Mouse (Mus musculus) testis, adult 2 months (tissue): Measurements from ENCODE around the gene Eif4e1b. TPM values are rescaled to one million over a fixed set of nuclear protein-coding genes. Genes with fewer than 3 reads are reported as not detected.

Source experiments
- H3K27ac ChIP-seq: fragments of 200-500 bp; 2 replicates; pipeline ENCODE4 v1.5.1; 2012; ENCODE audit warnings: low read depth, low read length; ENCODE audit not compliant: control insufficient read depth, insufficient read depth
- H3K27me3 ChIP-seq: fragments of 200-500 bp; 2 replicates; pipeline ENCODE4 v1.6.1; 2012; ENCODE audit warnings: mild to moderate bottlenecking, low read length, moderate library complexity; ENCODE audit not compliant: control insufficient read depth, insufficient read depth
- H3K36me3 ChIP-seq: fragments of 200-500 bp; 2 replicates; pipeline ENCODE4 v1.6.1; 2012; ENCODE audit warnings: mild to moderate bottlenecking, low read length; ENCODE audit not compliant: control insufficient read depth, insufficient read depth
- H3K4me1 ChIP-seq: fragments of 200-500 bp; 2 replicates; pipeline ENCODE4 v1.6.1; 2012; ENCODE audit warnings: low read length; ENCODE audit not compliant: control insufficient read depth, insufficient read depth
- H3K4me3 ChIP-seq: fragments of 200-500 bp; 2 replicates; pipeline ENCODE4 v1.5.1; 2012; ENCODE audit warnings: low read depth, mild to moderate bottlenecking, low read length, moderate library complexity, mixed read lengths; ENCODE audit not compliant: control insufficient read depth
- CTCF ChIP-seq: fragments of 200-500 bp; IDR thresholded peaks from 2 replicates; pipeline ENCODE4 v1.5.1; 2012; ENCODE audit warnings: low read depth, mild to moderate bottlenecking, inconsistent platforms, low read length, moderate library complexity; ENCODE audit not compliant: control insufficient read depth, insufficient read depth, insufficient replicate concordance
- POLR2A ChIP-seq: fragments of 200-500 bp; IDR thresholded peaks from 2 replicates; pipeline ENCODE4 v1.6.1; 2012; ENCODE audit warnings: low read depth, mild to moderate bottlenecking, inconsistent platforms, low read length, moderate library complexity; ENCODE audit not compliant: control insufficient read depth
- polyA plus RNA-seq: library from polyadenylated mRNA; depleted of rRNA; stranded (reverse); fragments of >200 nt; gene quantifications from 2 replicates; pipeline ENCODE4 v1.2.3, GENCODE M21; 2012; rRNA removed

The Eif4e1b gene
- 0.43 and 0.51 TPM in 2 replicates for polyA plus RNA-seq

DNA sequence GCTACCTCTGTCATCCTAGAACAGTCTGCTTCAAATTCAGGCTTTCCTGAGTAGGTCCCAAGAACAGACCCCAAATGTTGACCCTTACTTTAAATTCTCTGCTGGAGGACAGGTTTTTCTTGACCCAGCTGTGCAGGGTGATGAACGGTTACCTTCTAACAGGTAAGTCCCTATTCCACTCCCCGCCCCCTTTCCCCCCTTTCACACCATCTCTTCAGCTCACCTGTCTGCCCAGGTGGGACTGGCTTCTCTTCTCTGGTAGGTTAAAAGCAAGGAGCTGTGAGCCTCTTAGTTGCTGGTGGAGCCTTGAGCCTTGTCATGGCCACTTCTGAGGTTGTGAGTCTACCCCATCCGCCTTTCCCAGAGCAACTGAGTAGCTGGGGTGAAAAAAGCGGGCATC, at the start of gene Eif4e1b:
TSS of gene Eif4e1b (plus strand) at position 301 of the 400 bp plus-strand sequence.
- no peak for TF ChIP-seq POLR2A
- TF ChIP-seq CTCF = no peak
- Histone ChIP-seq H3K27me3 (no peaks in the 10 kb centered on the region), H3K36me3 (no peaks in the 10 kb centered on the region), H3K27ac (no peak within 1 kb of the TSS), H3K4me1 (peaks cover 3% of the 10 kb centered on the region; the same call in 1 of the 2 replicates), H3K4me3 (no peak within 1 kb of the TSS)

DNA sequence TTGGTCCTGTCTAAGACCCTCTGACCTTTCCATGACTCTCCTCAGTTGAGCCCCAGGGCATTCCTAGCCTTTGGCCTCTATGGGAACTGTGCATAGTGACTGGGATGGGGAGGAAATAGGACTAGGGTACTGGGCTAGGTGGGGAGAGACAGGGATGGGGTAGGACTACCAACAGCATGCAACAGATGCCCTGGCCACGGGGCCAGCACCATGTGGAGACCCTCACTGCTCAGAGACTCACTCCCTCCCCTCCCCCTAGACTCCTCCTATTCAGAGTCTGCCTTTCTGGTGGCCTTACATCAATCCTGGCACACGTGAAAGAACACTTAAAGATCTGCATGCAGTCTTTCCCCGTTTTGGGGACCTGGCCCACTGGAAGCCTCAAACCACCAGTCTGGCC, 46.9 kb upstream of the Eif4e1b start:
- peaks cover 13% of the 10 kb centered on the region for H3K4me1 ChIP-seq
- H3K27ac ChIP-seq = no peak overlapping the region
- no peak for TF ChIP-seq CTCF
- TF ChIP-seq POLR2A = no peak
- H3K27me3 ChIP-seq = no peaks in the 10 kb centered on the region
- H3K4me3 ChIP-seq = no peak overlapping the region
- H3K36me3 ChIP-seq = no peaks in the 10 kb centered on the region

DNA sequence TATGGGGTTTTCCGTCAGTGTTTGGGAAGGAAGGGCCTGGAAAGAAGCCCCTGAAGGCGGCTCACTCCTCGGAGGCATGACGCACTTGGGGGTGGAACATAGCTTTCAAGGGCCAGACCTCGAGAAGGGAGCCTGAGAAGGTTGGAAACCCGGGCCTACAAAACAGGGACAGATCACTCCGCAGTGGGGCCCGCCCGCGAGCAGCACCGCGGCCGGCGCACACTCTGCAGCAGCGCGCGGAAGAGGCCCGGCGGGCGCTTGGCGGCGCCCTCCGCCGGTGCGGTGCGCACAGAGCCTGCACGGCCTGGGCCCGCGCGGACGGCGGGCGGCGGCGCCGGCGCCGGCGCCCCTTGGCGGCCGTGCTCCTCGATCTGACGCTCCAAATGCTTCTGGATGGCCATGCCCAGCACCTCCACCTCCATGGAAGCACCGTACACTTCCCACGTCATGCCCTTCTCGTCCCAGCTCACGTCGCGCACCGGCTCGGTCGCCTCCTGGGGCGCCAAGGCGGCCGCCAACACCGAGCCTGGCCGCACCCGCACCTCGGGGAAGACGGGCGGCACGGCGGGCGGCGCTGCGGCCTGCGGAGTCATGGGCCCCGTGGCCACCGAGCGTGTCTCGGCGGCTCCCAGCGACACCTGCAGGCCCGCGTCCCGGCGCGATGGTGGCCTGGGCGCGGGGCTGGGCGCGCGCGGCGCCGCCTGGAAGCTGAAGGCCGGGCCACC, 46.1 kb upstream of the Eif4e1b start:
- no peak overlapping the region for H3K27ac ChIP-seq
- TF ChIP-seq POLR2A (no peak), CTCF (no peak)
- H3K36me3 ChIP-seq = no peaks in the 10 kb centered on the region
- peaks cover 13% of the 10 kb centered on the region for H3K4me1 ChIP-seq
- H3K27me3 ChIP-seq = no peaks in the 10 kb centered on the region
- H3K4me3 ChIP-seq = peak overlapping the region; percentile 71

DNA sequence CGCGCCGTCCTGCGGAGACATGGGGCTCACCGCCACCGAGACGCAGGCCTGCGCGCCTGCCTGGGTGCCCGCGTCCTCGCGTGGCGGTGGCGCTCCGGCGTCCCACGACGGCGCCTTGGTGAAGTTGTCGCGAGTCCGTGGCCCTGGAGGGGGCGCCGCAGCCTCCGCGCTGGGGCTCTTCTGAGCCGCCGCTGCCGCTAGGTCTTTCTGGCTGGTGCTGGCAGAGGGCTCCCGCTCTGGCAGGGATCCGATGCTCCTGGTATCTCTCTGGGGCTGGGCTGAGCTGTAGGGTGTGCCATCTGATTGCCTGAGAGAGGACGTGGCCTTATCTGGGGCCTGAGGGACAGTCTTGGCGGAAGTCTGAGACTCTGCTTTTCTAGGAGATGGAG, 45.6 kb upstream of the Eif4e1b start:
- H3K36me3 ChIP-seq = no peaks in the 10 kb centered on the region
- TF ChIP-seq CTCF = no peak
- TF ChIP-seq POLR2A = no peak
- no peak overlapping the region for H3K27ac ChIP-seq
- peaks cover 13% of the 10 kb centered on the region for H3K4me1 ChIP-seq
- no peak overlapping the region; the same call in 1 of the 2 replicates for H3K4me3 ChIP-seq
- no peaks in the 10 kb centered on the region for H3K27me3 ChIP-seq

DNA sequence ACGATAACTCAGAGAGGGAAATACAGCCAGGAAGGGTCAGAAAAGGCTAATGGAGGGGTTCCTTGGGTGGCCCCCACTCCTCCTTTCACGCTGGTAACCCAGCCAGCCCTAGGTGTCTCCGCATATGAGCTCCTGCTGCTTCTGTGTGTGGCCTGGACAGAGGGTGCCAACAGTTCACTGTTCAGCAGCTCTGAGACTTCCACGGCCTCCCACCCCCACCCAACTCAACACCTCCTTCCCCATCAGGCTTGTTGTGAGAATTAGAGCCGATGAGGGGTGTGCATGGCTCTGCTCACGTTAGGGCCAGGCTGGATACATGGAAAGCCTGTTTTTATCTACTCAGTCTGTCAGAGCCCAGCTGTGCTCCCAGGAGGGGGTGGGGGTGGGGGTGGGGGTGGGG, 37.7 kb upstream of the Eif4e1b start:
- no peak overlapping the region for H3K27ac ChIP-seq
- H3K36me3 ChIP-seq = no peaks in the 10 kb centered on the region
- H3K27me3 ChIP-seq = no peaks in the 10 kb centered on the region
- no peak overlapping the region for H3K4me3 ChIP-seq
- peaks cover 3% of the 10 kb centered on the region for H3K4me1 ChIP-seq
- TF ChIP-seq CTCF (no peak), POLR2A (no peak)

DNA sequence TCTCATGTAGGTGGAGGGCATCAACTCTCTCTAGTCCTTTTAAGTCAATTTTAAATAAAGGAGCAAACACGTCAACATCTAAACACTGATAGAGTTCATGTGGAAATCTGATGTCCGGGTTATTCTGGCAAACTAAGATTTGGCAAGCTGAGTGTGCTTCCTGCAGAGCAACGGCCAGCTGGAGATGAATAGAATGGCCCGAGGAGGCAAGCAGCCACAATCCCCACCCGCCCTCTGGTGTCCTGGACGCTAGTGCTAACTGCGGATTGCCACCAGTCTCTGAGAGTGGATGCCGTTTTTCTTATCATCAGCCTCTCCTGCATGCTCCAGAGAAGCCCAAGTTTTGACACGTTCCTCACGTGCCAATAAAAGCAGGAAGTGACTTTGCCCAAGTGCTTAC, 36.9 kb upstream of the Eif4e1b start:
- no peak overlapping the region for H3K4me3 ChIP-seq
- no peaks in the 10 kb centered on the region for H3K27me3 ChIP-seq
- H3K27ac ChIP-seq = no peak overlapping the region
- H3K4me1 ChIP-seq = peaks cover 3% of the 10 kb centered on the region
- TF ChIP-seq CTCF (no peak), POLR2A (no peak)
- H3K36me3 ChIP-seq = no peaks in the 10 kb centered on the region

DNA sequence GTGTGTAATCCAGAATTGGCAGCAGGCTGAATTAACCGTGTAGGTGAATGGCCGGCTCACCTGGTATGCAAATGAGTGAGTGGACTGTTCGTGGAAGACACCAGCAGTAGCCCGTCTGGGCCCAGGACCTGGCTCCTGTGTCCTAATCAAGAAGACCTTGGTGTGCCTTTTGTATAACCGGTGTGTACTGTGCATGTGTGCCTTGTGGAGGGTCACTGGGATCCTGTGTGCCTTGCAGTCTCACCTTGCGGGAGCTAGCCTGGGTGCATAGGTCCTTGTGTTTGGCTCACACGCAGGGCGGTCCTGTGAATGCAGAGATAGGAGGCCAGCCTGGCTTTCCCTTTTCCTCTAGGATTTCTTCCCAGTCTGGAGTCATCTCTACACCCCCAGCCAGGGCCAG, 35.6 kb upstream of the Eif4e1b start:
- Histone ChIP-seq H3K27me3 (no peaks in the 10 kb centered on the region), H3K27ac (no peak overlapping the region), H3K4me3 (no peak overlapping the region), H3K36me3 (no peaks in the 10 kb centered on the region), H3K4me1 (peaks cover 3% of the 10 kb centered on the region)
- TF ChIP-seq CTCF = no peak
- TF ChIP-seq POLR2A = no peak

DNA sequence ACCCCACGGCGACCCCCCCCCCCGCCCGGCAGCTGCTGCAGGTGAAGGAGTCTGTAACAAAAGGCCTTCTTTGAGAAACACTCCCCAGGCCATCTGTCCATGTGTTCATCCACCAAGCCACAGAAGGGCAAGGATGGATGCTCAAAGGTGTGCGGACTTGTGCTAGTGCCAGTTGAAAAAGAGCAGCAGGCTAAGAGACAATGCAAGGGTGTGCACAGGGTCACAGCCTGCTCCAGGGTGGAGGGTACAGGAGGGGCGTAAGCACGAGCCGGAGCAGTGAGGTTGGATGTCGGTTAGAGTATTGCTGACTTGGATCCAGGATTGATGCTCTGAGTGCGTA, 35.1 kb upstream of the Eif4e1b start:
- Histone ChIP-seq H3K4me1 (peaks cover 3% of the 10 kb centered on the region), H3K27ac (no peak overlapping the region), H3K27me3 (no peaks in the 10 kb centered on the region), H3K36me3 (no peaks in the 10 kb centered on the region), H3K4me3 (no peak overlapping the region)
- no peak for TF ChIP-seq POLR2A
- no peak for TF ChIP-seq CTCF
